Mouse (Mus musculus): ENCODE measurements at regions not wholly inside any gene's neighbourhood (a gene's known extent, or its start where the extent isn't known, plus 50 kb on each side); places are given as distances from the start of the nearest gene placed in this dataset.

GRCm38 (mm10) chr12:27399392-27399791, 57.0 kb upstream of the Sox11 start:
- DNase-seq (ENCODE audit: extremely low read depth, insufficient read length, low spot score), result no peak
